Mouse (Mus musculus): Measurements from ENCODE around the gene Ccdc167. TPM values are rescaled to one million over a fixed set of nuclear protein-coding genes. Genes with fewer than 3 reads are reported as not detected.
"Not testable (repeated sequence)": the region's sequence is repeated elsewhere in the genome, so short reads cannot be mapped to it uniquely, and the experiment has no call there.

Ccdc167 gene
- polyA plus RNA-seq, 1 experiment from 2014 or later: 13.8 TPM

DNA sequence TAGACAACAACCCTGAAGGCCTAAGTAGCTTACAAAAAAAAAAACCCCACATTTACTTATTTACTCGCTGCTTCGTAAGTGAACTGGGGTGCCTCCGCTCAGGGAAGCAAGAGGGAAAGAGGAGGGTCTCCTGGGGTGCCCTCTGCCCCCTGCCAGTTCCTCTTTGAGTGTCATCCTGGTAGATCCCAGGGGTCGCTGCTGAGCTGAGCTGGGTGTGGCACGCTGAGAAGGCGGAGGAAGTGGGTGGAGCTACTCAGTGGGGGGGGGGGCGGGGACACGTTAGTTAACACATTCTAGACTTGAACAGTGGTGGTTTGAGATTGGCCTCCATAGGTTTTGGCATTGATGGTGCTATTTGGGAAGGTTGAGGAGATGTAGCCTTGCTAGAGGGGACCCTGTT is 11.2 kb upstream of the Ccdc167 start:
- H3K4me1 ChIP-seq (ENCODE audit: control insufficient read depth, insufficient read depth, low read length): peaks cover 3% of the 10 kb centered on the region; the same call in 1 of the 2 replicates
- H3K4me3 ChIP-seq (ENCODE audit: low read depth, low read length): no peak overlapping the region
- no peak overlapping the region for H3K9ac ChIP-seq (replicated peaks; ENCODE audit: low read length)
- H3K4me2 ChIP-seq (ENCODE audit: low read depth, low read length): no peak overlapping the region
- ATAC-seq (replicated peaks; ENCODE audit: insufficient number of reproducible peaks, low FRiP score, low TSS enrichment, low read depth) (no peak), DNase-seq (ENCODE audit: low spot score) (no peak)
- no peak overlapping the region for H3K27ac ChIP-seq (replicated peaks; ENCODE audit: low read depth, low read length)
- H3K9me3 ChIP-seq (replicated peaks; ENCODE audit: control insufficient read depth, low read length): no peaks in the 10 kb centered on the region
- no peaks in the 10 kb centered on the region for H3K27me3 ChIP-seq (ENCODE audit: control insufficient read depth, insufficient read depth, low read length)
- WGBS: 55% methylated on average over 8 of the region's 8 CpGs
- H3K36me3 ChIP-seq (replicated peaks; ENCODE audit: control insufficient read depth, insufficient read depth, low read depth, low read length): no peaks in the 10 kb centered on the region

DNA sequence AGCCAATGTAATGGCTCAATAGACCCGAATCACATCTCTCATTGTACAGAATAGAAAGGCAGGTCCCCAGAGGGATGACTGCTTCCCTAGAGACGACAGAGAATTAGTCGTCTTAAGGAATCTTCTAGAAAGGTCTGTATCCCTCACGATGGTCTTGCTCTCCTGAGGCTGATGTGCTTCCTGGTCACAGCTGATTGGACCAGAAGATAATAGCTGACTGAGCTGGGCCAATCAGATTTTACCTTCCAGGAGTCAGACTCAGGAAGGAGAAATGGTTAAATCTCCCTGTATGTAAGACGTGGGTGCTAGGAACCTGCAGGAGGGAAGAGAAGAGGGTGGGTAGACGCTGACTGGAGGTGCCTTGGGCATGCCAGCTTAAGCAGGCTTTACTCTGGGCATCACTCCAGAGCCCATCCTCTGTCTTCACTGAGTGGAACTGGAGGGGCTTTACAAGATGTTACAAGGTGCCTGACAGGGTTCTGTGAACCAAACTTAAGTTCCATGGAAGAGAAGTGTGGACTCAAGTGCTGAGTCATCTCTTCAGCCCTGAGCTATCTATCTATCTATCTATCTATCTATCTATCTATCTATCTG is 8.3 kb upstream of the Ccdc167 start:
- Histone ChIP-seq H3K9ac (replicated peaks; ENCODE audit: low read length) (no peak overlapping the region), H3K4me1 (ENCODE audit: control insufficient read depth, insufficient read depth, low read length) (no peaks in the 10 kb centered on the region), H3K27ac (replicated peaks; ENCODE audit: low read depth, low read length) (no peak overlapping the region), H3K9me3 (replicated peaks; ENCODE audit: control insufficient read depth, low read length) (no peaks in the 10 kb centered on the region), H3K4me3 (ENCODE audit: low read depth, low read length) (no peak overlapping the region), H3K36me3 (replicated peaks; ENCODE audit: control insufficient read depth, insufficient read depth, low read depth, low read length) (no peaks in the 10 kb centered on the region), H3K27me3 (ENCODE audit: control insufficient read depth, insufficient read depth, low read length) (no peaks in the 10 kb centered on the region), H3K4me2 (ENCODE audit: low read depth, low read length) (no peak overlapping the region)
- ATAC-seq (replicated peaks; ENCODE audit: insufficient number of reproducible peaks, low FRiP score, low TSS enrichment, low read depth) (no peak), DNase-seq (ENCODE audit: low spot score) (no peak)
- 76% methylated on average over 6 of the region's 6 CpGs for WGBS

DNA sequence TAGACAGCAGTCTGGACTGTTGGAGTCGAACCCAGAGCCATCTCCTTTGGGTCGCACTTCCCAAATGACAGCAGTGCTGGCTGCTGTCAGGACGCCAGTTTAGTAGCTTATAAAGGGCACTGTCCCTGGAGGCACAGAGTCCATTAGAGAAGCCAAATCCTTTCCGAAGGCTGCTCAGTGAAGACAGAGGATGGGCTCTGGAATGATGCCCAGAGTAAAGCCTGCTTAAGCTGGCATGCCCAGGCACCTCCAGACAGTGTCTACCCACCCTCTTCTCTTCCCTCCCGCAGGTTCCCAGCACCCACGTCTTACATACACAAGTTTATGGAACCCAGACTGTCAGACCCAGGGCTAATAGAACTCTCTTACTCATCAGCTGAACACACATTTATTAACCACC is 7.8 kb upstream of the Ccdc167 start:
- no peak for ATAC-seq (replicated peaks; ENCODE audit: insufficient number of reproducible peaks, low FRiP score, low TSS enrichment, low read depth)
- Histone ChIP-seq H3K9me3 (replicated peaks; ENCODE audit: control insufficient read depth, low read length) (no peaks in the 10 kb centered on the region), H3K36me3 (replicated peaks; ENCODE audit: control insufficient read depth, insufficient read depth, low read depth, low read length) (no peaks in the 10 kb centered on the region), H3K9ac (replicated peaks; ENCODE audit: low read length) (no peak overlapping the region), H3K4me2 (ENCODE audit: low read depth, low read length) (no peak overlapping the region), H3K4me3 (ENCODE audit: low read depth, low read length) (no peak overlapping the region), H3K27ac (replicated peaks; ENCODE audit: low read depth, low read length) (no peak overlapping the region), H3K27me3 (ENCODE audit: control insufficient read depth, insufficient read depth, low read length) (no peaks in the 10 kb centered on the region), H3K4me1 (ENCODE audit: control insufficient read depth, insufficient read depth, low read length) (no peaks in the 10 kb centered on the region)
- 82% methylated on average over 6 of the region's 6 CpGs for WGBS
- DNase-seq (ENCODE audit: low spot score): no peak

DNA sequence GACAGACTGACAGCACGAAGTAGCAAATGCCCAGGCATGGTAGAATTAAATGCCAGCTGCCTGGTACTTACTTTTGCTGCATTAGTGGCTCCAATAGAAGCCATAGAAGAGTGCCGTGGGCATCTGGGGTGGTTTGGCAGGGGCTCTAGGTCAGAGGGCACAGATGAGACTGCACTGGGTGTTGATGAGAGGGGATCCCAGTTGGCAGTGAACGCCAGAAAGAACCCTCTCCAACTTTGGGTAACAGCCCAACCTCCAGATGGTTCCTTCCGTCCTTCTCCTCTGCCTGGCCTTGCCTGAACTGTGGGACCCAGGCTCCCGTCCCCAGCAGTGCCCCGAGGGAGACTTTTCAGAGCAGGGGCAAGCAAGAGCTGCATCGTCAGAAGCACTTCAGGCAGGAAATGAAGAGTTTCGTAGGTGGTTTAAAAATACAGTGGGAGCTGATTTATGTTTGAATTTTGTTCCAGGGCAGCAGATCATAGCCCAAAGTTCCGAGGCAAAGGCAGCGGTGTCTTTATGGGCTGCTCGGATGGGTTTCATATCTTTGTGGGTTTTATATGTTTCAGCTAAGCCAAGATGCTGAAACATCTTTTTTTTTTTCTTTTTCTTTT is 4.0 kb upstream of the Ccdc167 start:
- no peak overlapping the region for H3K27ac ChIP-seq (replicated peaks; ENCODE audit: low read depth, low read length)
- H3K36me3 ChIP-seq (replicated peaks; ENCODE audit: control insufficient read depth, insufficient read depth, low read depth, low read length): no peaks in the 10 kb centered on the region
- no peaks in the 10 kb centered on the region for H3K9me3 ChIP-seq (replicated peaks; ENCODE audit: control insufficient read depth, low read length)
- H3K4me1 ChIP-seq (ENCODE audit: control insufficient read depth, insufficient read depth, low read length): no peaks in the 10 kb centered on the region
- DNase-seq (ENCODE audit: low spot score) (no peak), ATAC-seq (replicated peaks; ENCODE audit: insufficient number of reproducible peaks, low FRiP score, low TSS enrichment, low read depth) (no peak)
- H3K4me3 ChIP-seq (ENCODE audit: low read depth, low read length): no peak overlapping the region
- no peak overlapping the region for H3K4me2 ChIP-seq (ENCODE audit: low read depth, low read length)
- H3K27me3 ChIP-seq (ENCODE audit: control insufficient read depth, insufficient read depth, low read length): no peaks in the 10 kb centered on the region
- H3K9ac ChIP-seq (replicated peaks; ENCODE audit: low read length): no peak overlapping the region
- WGBS: 67% methylated on average over 11 of the region's 11 CpGs

DNA sequence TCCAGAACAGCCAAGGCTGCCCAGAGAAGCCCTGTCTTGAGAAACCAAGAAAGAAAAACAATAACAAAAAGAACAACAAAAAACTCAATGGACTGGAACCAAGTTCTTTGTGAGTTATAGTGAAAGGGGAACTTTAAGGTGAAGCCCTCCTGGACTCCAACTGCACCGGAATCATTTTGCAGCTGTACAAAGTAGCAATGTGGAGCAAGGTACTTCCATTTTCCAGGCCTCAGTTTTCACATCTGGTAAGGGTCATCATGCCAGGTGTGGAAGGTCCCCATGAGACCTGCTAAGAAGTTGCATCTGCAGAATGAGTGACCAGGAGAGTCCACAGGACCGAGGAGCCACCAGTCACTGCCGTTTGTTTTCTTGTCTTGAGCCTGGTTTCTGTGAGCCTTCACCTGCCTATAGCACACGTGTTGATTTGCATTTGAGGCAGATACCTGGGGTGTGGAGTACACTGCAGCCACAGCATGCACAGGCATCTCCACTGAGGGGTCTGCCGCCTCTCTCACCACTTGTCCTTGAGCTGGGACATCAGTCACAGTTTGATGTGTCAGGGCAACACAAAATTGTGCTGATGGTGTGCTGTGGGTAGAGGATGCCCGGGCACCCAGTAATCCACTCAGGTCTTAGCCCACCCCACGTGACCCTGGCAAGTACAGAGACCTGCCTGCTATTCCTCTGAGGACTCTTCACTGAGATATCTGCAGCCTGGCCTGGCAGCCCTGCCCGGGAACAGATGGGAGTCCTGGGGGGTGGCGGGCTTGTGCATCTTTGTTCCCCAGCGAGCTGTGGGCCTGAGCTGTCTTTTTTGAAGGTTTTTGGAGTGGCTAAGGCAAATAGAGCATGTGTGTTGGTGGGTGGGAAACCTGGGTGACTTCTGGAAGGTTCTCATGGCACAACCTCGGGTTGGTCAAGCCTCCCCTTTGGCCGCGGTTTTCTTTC is 3.1 kb upstream of the Ccdc167 start:
- Histone ChIP-seq H3K4me3 (ENCODE audit: low read depth, low read length) (no peak overlapping the region), H3K4me2 (ENCODE audit: low read depth, low read length) (no peak overlapping the region), H3K27me3 (ENCODE audit: control insufficient read depth, insufficient read depth, low read length) (no peaks in the 10 kb centered on the region), H3K4me1 (ENCODE audit: control insufficient read depth, insufficient read depth, low read length) (no peaks in the 10 kb centered on the region), H3K9me3 (replicated peaks; ENCODE audit: control insufficient read depth, low read length) (no peaks in the 10 kb centered on the region), H3K9ac (replicated peaks; ENCODE audit: low read length) (no peak overlapping the region), H3K36me3 (replicated peaks; ENCODE audit: control insufficient read depth, insufficient read depth, low read depth, low read length) (no peaks in the 10 kb centered on the region), H3K27ac (replicated peaks; ENCODE audit: low read depth, low read length) (no peak overlapping the region)
- DNase-seq (ENCODE audit: low spot score): no peak
- 79% methylated on average over 13 of the region's 13 CpGs for WGBS
- no peak for ATAC-seq (replicated peaks; ENCODE audit: insufficient number of reproducible peaks, low FRiP score, low TSS enrichment, low read depth)

GRCm38 (mm10) chr17:29718660-29719059 is 1.8 kb upstream of the Ccdc167 start:
- ATAC-seq (replicated peaks; ENCODE audit: insufficient number of reproducible peaks, low FRiP score, low TSS enrichment, low read depth): no peak

GRCm38 (mm10) chr17:29713734-29714133 is 3.1 kb downstream of the Ccdc167 start:
- H3K9ac ChIP-seq (replicated peaks; ENCODE audit: low read length); H3K9me3 ChIP-seq (replicated peaks; ENCODE audit: control insufficient read depth, low read length); H3K4me1 ChIP-seq (ENCODE audit: control insufficient read depth, insufficient read depth, low read length); H3K27me3 ChIP-seq (ENCODE audit: control insufficient read depth, insufficient read depth, low read length); H3K36me3 ChIP-seq (replicated peaks; ENCODE audit: control insufficient read depth, insufficient read depth, low read depth, low read length); DNase-seq (ENCODE audit: low spot score); ATAC-seq (replicated peaks; ENCODE audit: insufficient number of reproducible peaks, low FRiP score, low TSS enrichment, low read depth); H3K4me3 ChIP-seq (ENCODE audit: low read depth, low read length); H3K4me2 ChIP-seq (ENCODE audit: low read depth, low read length); H3K27ac ChIP-seq (replicated peaks; ENCODE audit: low read depth, low read length): not testable (repeated sequence)
- 96% methylated on average over 4 of the region's 4 CpGs for WGBS

More at GRCm38 (mm10) chr17:29718660-29719059, 1.8 kb upstream of the Ccdc167 start:
- Histone ChIP-seq H3K9me3 (replicated peaks; ENCODE audit: control insufficient read depth, low read length) (no peaks in the 10 kb centered on the region), H3K27ac (replicated peaks; ENCODE audit: low read depth, low read length) (no peak overlapping the region), H3K4me3 (ENCODE audit: low read depth, low read length) (no peak overlapping the region), H3K27me3 (ENCODE audit: control insufficient read depth, insufficient read depth, low read length) (no peaks in the 10 kb centered on the region), H3K9ac (replicated peaks; ENCODE audit: low read length) (no peak overlapping the region), H3K4me1 (ENCODE audit: control insufficient read depth, insufficient read depth, low read length) (no peaks in the 10 kb centered on the region), H3K36me3 (replicated peaks; ENCODE audit: control insufficient read depth, insufficient read depth, low read depth, low read length) (no peaks in the 10 kb centered on the region), H3K4me2 (ENCODE audit: low read depth, low read length) (no peak overlapping the region)
- DNase-seq (ENCODE audit: low spot score): no peak
- WGBS: 84% methylated on average over 8 of the region's 8 CpGs

DNA sequence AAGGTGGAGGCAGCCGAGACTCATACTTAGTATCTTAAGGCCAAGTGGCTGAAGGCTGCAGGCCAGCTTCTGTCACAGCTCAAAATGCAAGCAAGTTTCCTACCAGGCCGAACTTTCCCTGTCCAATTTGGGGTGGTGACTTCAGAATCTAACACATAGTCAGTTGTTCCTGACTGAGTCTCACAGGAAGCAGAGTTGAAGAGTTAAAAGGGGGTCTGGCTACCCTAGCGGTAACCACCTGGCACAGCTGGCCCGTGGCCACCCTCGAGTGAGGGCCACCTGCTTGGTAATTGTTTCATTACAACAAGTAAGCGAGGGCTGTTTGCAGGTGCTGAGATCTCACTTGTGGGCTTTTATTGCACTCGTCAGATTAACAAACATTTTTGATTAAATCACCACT is 4.3 kb downstream of the Ccdc167 start:
- no peak for DNase-seq (ENCODE audit: low spot score)
- H3K4me3 ChIP-seq (ENCODE audit: low read depth, low read length): no peak overlapping the region
- no peak overlapping the region for H3K4me2 ChIP-seq (ENCODE audit: low read depth, low read length)
- no peaks in the 10 kb centered on the region for H3K9me3 ChIP-seq (replicated peaks; ENCODE audit: control insufficient read depth, low read length)
- WGBS: 66% methylated on average over 7 of the region's 7 CpGs
- H3K9ac ChIP-seq (replicated peaks; ENCODE audit: low read length): no peak overlapping the region
- no peaks in the 10 kb centered on the region; the same call in 1 of the 2 replicates for H3K36me3 ChIP-seq (replicated peaks; ENCODE audit: control insufficient read depth, insufficient read depth, low read depth, low read length)
- H3K27me3 ChIP-seq (ENCODE audit: control insufficient read depth, insufficient read depth, low read length): no peaks in the 10 kb centered on the region
- H3K4me1 ChIP-seq (ENCODE audit: control insufficient read depth, insufficient read depth, low read length): no peaks in the 10 kb centered on the region; the same call in 1 of the 2 replicates
- H3K27ac ChIP-seq (replicated peaks; ENCODE audit: low read depth, low read length): no peak overlapping the region
- ATAC-seq (replicated peaks; ENCODE audit: insufficient number of reproducible peaks, low FRiP score, low TSS enrichment, low read depth): no peak

Measured in embryonic facial prominence, embryonic 11.5 days (tissue).